Mouse (Mus musculus): ENCODE measurements around the gene Tspan4.
"Not testable (repeated sequence)": the region's sequence is repeated elsewhere in the genome, so short reads cannot be mapped to it uniquely, and the experiment has no call there.

Tspan4 gene

GRCm38 (mm10) chr7:141439140-141439679 lies 35.8 kb upstream of the Tspan4 start:
- DNase-seq: no peak

GRCm38 (mm10) chr7:141439811-141440210 lies 35.2 kb upstream of the Tspan4 start:
- no peak for DNase-seq

- peak; percentile 57 for DNase-seq
These were observed 34.4 kb upstream of the Tspan4 start for GRCm38 (mm10) chr7:141440613-141441012.

- DNase-seq: no peak
These were observed 33.6 kb upstream of the Tspan4 start for GRCm38 (mm10) chr7:141441460-141441859.

- no peak for DNase-seq
These were observed 32.8 kb upstream of the Tspan4 start for GRCm38 (mm10) chr7:141442199-141442598.

- peak; percentile 58 for DNase-seq
These were observed 31.8 kb upstream of the Tspan4 start for GRCm38 (mm10) chr7:141443081-141443821.

GRCm38 (mm10) chr7:141443828-141444237 lies 31.2 kb upstream of the Tspan4 start, which contains the start of gene Pidd1:
Pidd1 (minus strand) TSS chr7:141444025.
- peak; percentile 71 for DNase-seq

GRCm38 (mm10) chr7:141446374-141446773 lies 28.7 kb upstream of the Tspan4 start:
- DNase-seq: not testable (repeated sequence)

GRCm38 (mm10) chr7:141447110-141447991 lies 27.7 kb upstream of the Tspan4 start, which contains the start of gene Rplp2:
Rplp2 (plus strand) TSS chr7:141447370.
- peak; percentile 94 for DNase-seq

- DNase-seq: no peak
These were observed 23.1 kb upstream of the Tspan4 start for GRCm38 (mm10) chr7:141451928-141452327.

GRCm38 (mm10) chr7:141453636-141454035 lies 21.4 kb upstream of the Tspan4 start:
- no peak for DNase-seq

GRCm38 (mm10) chr7:141454967-141455551 lies 20.0 kb upstream of the Tspan4 start, which contains the start of gene Pnpla2:
Pnpla2 (plus strand) TSS chr7:141455198.
- DNase-seq: peak; percentile 98

GRCm38 (mm10) chr7:141455610-141456314 lies 19.3 kb upstream of the Tspan4 start:
- peak; percentile 60 for DNase-seq

GRCm38 (mm10) chr7:141456739-141457138 lies 18.3 kb upstream of the Tspan4 start:
- no peak for DNase-seq

GRCm38 (mm10) chr7:141457236-141457635 lies 17.8 kb upstream of the Tspan4 start:
- DNase-seq: peak; percentile 5

GRCm38 (mm10) chr7:141457986-141458660 lies 16.9 kb upstream of the Tspan4 start:
- DNase-seq: peak; percentile 66

- DNase-seq: no peak
These were observed 16.4 kb upstream of the Tspan4 start for GRCm38 (mm10) chr7:141458661-141459060.

- peak; percentile 13 for DNase-seq
These were observed 15.7 kb upstream of the Tspan4 start for GRCm38 (mm10) chr7:141459301-141459711.

GRCm38 (mm10) chr7:141460001-141460390 lies 15.0 kb upstream of the Tspan4 start:
- DNase-seq: no peak

GRCm38 (mm10) chr7:141460391-141461113 lies 14.5 kb upstream of the Tspan4 start, which contains the start of gene Cracr2b:
Cracr2b (plus strand) TSS chr7:141461094.
- DNase-seq: no peak
